Mouse (Mus musculus) brain, embryonic 18.5 days (tissue): Measurements from ENCODE around the gene Nkx2-9.

Source experiments
- DNase-seq: peaks from one replicate; pipeline ENCODE4 v3.0.0-alpha.2; 2012; ENCODE audit warnings: low read depth, low spot score

Nkx2-9 gene

GRCm38 (mm10) chr12:56612761-56613437 is at the start of gene Nkx2-9:
TSS of gene Nkx2-9 (minus strand) at chr12:56613284.
- DNase-seq, result no peak

GRCm38 (mm10) chr12:56637181-56637566 is 24.1 kb upstream of the Nkx2-9 start:
- DNase-seq, result peak; percentile 32

- peak; percentile 56 for DNase-seq
These were observed 23.6 kb upstream of the Nkx2-9 start for GRCm38 (mm10) chr12:56636534-56637180.

GRCm38 (mm10) chr12:56616088-56616487 is 3.0 kb upstream of the Nkx2-9 start:
- no peak for DNase-seq

GRCm38 (mm10) chr12:56615391-56615790 is 2.3 kb upstream of the Nkx2-9 start:
- no peak for DNase-seq

GRCm38 (mm10) chr12:56614513-56614912 is 1.4 kb upstream of the Nkx2-9 start:
- DNase-seq, result no peak

- no peak for DNase-seq
These were observed 929 bp upstream of the Nkx2-9 start for GRCm38 (mm10) chr12:56613916-56614510.

- no peak for DNase-seq
These were observed 350 bp upstream of the Nkx2-9 start for GRCm38 (mm10) chr12:56613438-56613830.

- DNase-seq, result no peak
These were observed 742 bp downstream of the Nkx2-9 start for GRCm38 (mm10) chr12:56612349-56612735.

- DNase-seq, result no peak
These were observed 1.4 kb downstream of the Nkx2-9 start for GRCm38 (mm10) chr12:56611504-56612348.

GRCm38 (mm10) chr12:56610851-56611250 is 2.2 kb downstream of the Nkx2-9 start:
- DNase-seq, result no peak

- DNase-seq, result no peak
These were observed 21.4 kb downstream of the Nkx2-9 start for GRCm38 (mm10) chr12:56591722-56592121.

- DNase-seq, result peak; percentile 14
These were observed 25.3 kb downstream of the Nkx2-9 start for GRCm38 (mm10) chr12:56587830-56588229.
